Mouse (Mus musculus) CD4-positive, CD25-positive, alpha-beta regulatory T cell, adult 2 months (primary cell): Measurements from ENCODE around the gene Mbd6.
A peak's percentile ranks its signal among the peaks of the same experiment; 100 is the strongest.

ENCODE experiments used
- DNase-seq: peaks from one replicate; pipeline ENCODE4 v3.0.0-alpha.2; 2012; ENCODE audit warnings: low read depth, low spot score

Mbd6 gene

GRCm38 (mm10) chr10:127264336-127264735 lies 24.5 kb downstream of the Mbd6 start:
- DNase-seq = no peak

- no peak for DNase-seq
These were observed 25.2 kb downstream of the Mbd6 start for GRCm38 (mm10) chr10:127263631-127264030.

GRCm38 (mm10) chr10:127262548-127263398 lies 26.0 kb downstream of the Mbd6 start, which contains the start of gene Kif5a:
Gene Kif5a, minus strand, starts transcription at chr10:127263348.
- peak; percentile 61 for DNase-seq

- DNase-seq = no peak
These were observed 26.9 kb downstream of the Mbd6 start for GRCm38 (mm10) chr10:127261706-127262547.

GRCm38 (mm10) chr10:127258489-127258888 lies 30.3 kb downstream of the Mbd6 start:
- DNase-seq = no peak

GRCm38 (mm10) chr10:127257790-127258189 lies 31.0 kb downstream of the Mbd6 start:
- no peak for DNase-seq

- DNase-seq = no peak
These were observed 33.0 kb downstream of the Mbd6 start for GRCm38 (mm10) chr10:127255625-127256345.

GRCm38 (mm10) chr10:127250810-127251209 lies 38.0 kb downstream of the Mbd6 start:
- no peak for DNase-seq

GRCm38 (mm10) chr10:127238241-127238824 lies 50.5 kb downstream of the Mbd6 start:
- DNase-seq = no peak

GRCm38 (mm10) chr10:127236541-127236940 lies 52.3 kb downstream of the Mbd6 start:
- DNase-seq = no peak

- DNase-seq = peak; percentile 70
These were observed 55.7 kb downstream of the Mbd6 start for GRCm38 (mm10) chr10:127233141-127233540.
